34 mouse cellular contexts compared by ENCODE assay signal in the genomic region with DNA sequence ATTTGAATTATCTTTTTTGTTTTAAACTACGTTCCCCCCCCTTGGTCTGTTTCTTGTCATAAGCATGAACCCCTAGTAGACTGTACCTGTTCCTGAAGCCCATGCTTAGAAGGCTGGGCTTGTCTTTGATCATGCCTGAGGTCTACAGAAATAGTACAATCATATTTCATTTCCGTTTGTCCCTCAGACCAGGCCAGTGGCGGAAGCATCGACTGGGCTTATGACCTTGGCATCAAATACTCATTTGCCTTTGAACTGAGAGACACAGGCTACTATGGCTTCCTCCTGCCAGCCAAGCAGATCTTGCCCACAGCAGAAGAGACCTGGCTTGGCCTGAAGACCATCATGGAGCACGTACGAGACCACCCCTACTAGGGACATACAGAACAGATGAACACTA. TPM values are rescaled to one million over a fixed set of nuclear protein-coding genes. Genes with fewer than 3 reads are reported as not detected.
"Had no signal": no experiment of that assay in that cellular context is flagged by ENCODE, and none has a peak within 500 bp of the region (broad histone marks: within the 10 kb centered on the region; RNA-seq: fewer than 3 reads in every experiment).

No protein-coding gene starts in this region.

- H3K4me1 ChIP-seq: hindbrain, embryonic 10.5 days; hindbrain, embryonic 12.5 days; intestine, embryonic 15.5 days; limb, embryonic 12.5 days; liver, embryonic 15.5 days had no signal

- H3K4me2 ChIP-seq: heart, embryonic 12.5 days; hindbrain, embryonic 12.5 days; hindbrain, embryonic 14.5 days; intestine, embryonic 15.5 days; limb, embryonic 12.5 days; liver, embryonic 13.5 days; liver, embryonic 15.5 days had no signal

- ATAC-seq: hindbrain, embryonic 16.5 days; inflammation-experienced regulatory T-cells, adult 6 months; liver, postnatal 0 days had no signal

- H3K36me3 ChIP-seq: heart, embryonic 12.5 days; hindbrain, embryonic 10.5 days; hindbrain, embryonic 12.5 days; intestine, embryonic 15.5 days; liver, embryonic 13.5 days; liver, embryonic 15.5 days had no signal

- H3K9ac ChIP-seq: heart, embryonic 12.5 days; hindbrain, embryonic 12.5 days; hindbrain, embryonic 14.5 days; intestine, embryonic 15.5 days; limb, embryonic 12.5 days; liver, embryonic 13.5 days; liver, embryonic 15.5 days; liver, postnatal 0 days had no signal

- H3K27ac ChIP-seq: gastrocnemius, adult 2 months; hindbrain, embryonic 10.5 days; hindbrain, embryonic 12.5 days; hindbrain, embryonic 14.5 days; intestine, embryonic 15.5 days; layer of hippocampus, adult 2 months; left cerebral cortex, adult 2 months; limb, embryonic 10.5 days; limb, embryonic 12.5 days; liver, embryonic 13.5 days; liver, embryonic 15.5 days had no signal

- H3K27me3 ChIP-seq: heart, embryonic 12.5 days; hindbrain, embryonic 12.5 days; intestine, embryonic 15.5 days; limb, embryonic 12.5 days had no signal

- DNase-seq: gastrocnemius, adult 2 months; gastrocnemius, postnatal 10 days; gastrocnemius, postnatal 25 days; heart, adult 18-20 months; heart, postnatal 10 days; heart, postnatal 4 days; kidney, adult 18-20 months; kidney, adult 8-10 months; kidney, postnatal 10 days; kidney, postnatal 25 days; kidney, postnatal 4 days; liver; liver, embryonic 13.5 days; liver, postnatal 0 days had no signal

- H3K4me3 ChIP-seq: gastrocnemius, adult 2 months; heart, embryonic 12.5 days; hindbrain, embryonic 10.5 days; hindbrain, embryonic 12.5 days; intestine, embryonic 15.5 days; layer of hippocampus, adult 2 months; left cerebral cortex, adult 2 months; limb, embryonic 10.5 days; limb, embryonic 12.5 days; liver, embryonic 13.5 days; liver, embryonic 15.5 days had no signal

- H3K9me3 ChIP-seq: heart, embryonic 12.5 days; hindbrain, embryonic 10.5 days; hindbrain, embryonic 12.5 days; intestine, embryonic 15.5 days; limb, embryonic 10.5 days; limb, embryonic 12.5 days; liver, embryonic 13.5 days; liver, embryonic 15.5 days had no signal

RNA-seq across cellular contexts. Expression of gene Cpa4, which starts 4.1 kb away (rescaled TPM):
- total RNA-seq: gastrocnemius, adult 2 months; gastrocnemius, postnatal 25 days; granulocyte monocyte progenitor cell, adult 5-6 weeks; heart, adult 18-20 months; heart, postnatal 25 days; layer of hippocampus, adult 2 months; layer of hippocampus, postnatal 10 days; layer of hippocampus, postnatal 25 days had no signal
- polyA plus RNA-seq: inflammation-experienced regulatory T-cells, adult 6 months; liver, postnatal 0 days had no signal

RNA-seq across cellular contexts. Expression of gene Cpa2, which starts 22.7 kb away (rescaled TPM):
- total RNA-seq: gastrocnemius, adult 2 months; gastrocnemius, postnatal 25 days; heart, postnatal 25 days had no signal

RNA-seq across cellular contexts. Expression of gene Cpa5, which starts 46.8 kb away (rescaled TPM):
- total RNA-seq: gastrocnemius, adult 2 months; gastrocnemius, postnatal 25 days; granulocyte monocyte progenitor cell, adult 5-6 weeks; heart, adult 18-20 months; heart, postnatal 10 days; heart, postnatal 25 days; layer of hippocampus, adult 2 months; layer of hippocampus, postnatal 10 days; layer of hippocampus, postnatal 25 days; left cerebral cortex, adult 2 months; left cerebral cortex, postnatal 14 days; left cerebral cortex, postnatal 36 days had no signal
- polyA plus RNA-seq: hindbrain, embryonic 12.5 days; inflammation-experienced regulatory T-cells, adult 6 months; intestine, postnatal 0 days; liver, embryonic 13.5 days; liver, postnatal 0 days had no signal

RNA-seq across cellular contexts. Expression of gene Ssmem1, which starts 54.4 kb away (rescaled TPM):
- total RNA-seq: heart, postnatal 10 days had no signal
- polyA plus RNA-seq: heart, embryonic 14.5 days; inflammation-experienced regulatory T-cells, adult 6 months; intestine, embryonic 15.5 days; intestine, postnatal 0 days; limb, embryonic 12.5 days; liver, postnatal 0 days had no signal
